Comparison of ENCODE assay signal across 21 mouse cellular contexts in genomic region chr6:5082740-5083139, GRCm38 (mm10).
DNase-seq lines count a peak whose midpoint lies in the region; ATAC-seq and TF ChIP-seq lines count a peak whose summit lies in the region.
"Had no signal": no experiment of that assay in that cellular context is flagged by ENCODE, and none has a peak within 500 bp of the region (broad histone marks: within the 10 kb centered on the region; RNA-seq: fewer than 3 reads in every experiment).

No protein-coding gene starts in this region.

- no peaks in the 10 kb centered on the region for H3K79me2 ChIP-seq in myocyte (ENCODE audit: control insufficient read depth, insufficient read depth)

- no peaks in the 10 kb centered on the region for H3K27me3 ChIP-seq in intestine, embryonic 14.5 days (replicated peaks; ENCODE audit: control insufficient read depth, insufficient read depth, low read length)
- no peaks in the 10 kb centered on the region for H3K27me3 ChIP-seq in intestine, embryonic 15.5 days (replicated peaks)
- H3K27me3 ChIP-seq in midbrain, embryonic 10.5 days (ENCODE audit: low read depth, poor library complexity, severe bottlenecking): no peaks in the 10 kb centered on the region
- no peaks in the 10 kb centered on the region for H3K27me3 ChIP-seq in midbrain, postnatal 0 days (ENCODE audit: insufficient read depth, low read length)
- H3K27me3 ChIP-seq in myocyte (ENCODE audit: control insufficient read depth, insufficient read depth, insufficient read length): no peaks in the 10 kb centered on the region
- no peaks in the 10 kb centered on the region for H3K27me3 ChIP-seq in hindbrain, postnatal 0 days (ENCODE audit: insufficient read depth, low read length)
- H3K27me3 ChIP-seq: embryonic facial prominence, embryonic 13.5 days; forebrain, embryonic 13.5 days; liver, embryonic 13.5 days; midbrain, embryonic 15.5 days had no signal

- H3K9me3 ChIP-seq in intestine, embryonic 14.5 days (ENCODE audit: control insufficient read depth, low read length): no peaks in the 10 kb centered on the region
- H3K9me3 ChIP-seq in intestine, embryonic 15.5 days: no peaks in the 10 kb centered on the region
- 0 out of 2 replicates have a peak, but pooled peaks cover 7% of the 10 kb centered on the region for H3K9me3 ChIP-seq in midbrain, embryonic 10.5 days (replicated peaks)
- H3K9me3 ChIP-seq in midbrain, postnatal 0 days (ENCODE audit: low read length): no peaks in the 10 kb centered on the region
- no peaks in the 10 kb centered on the region for H3K9me3 ChIP-seq in hindbrain, postnatal 0 days (ENCODE audit: low read length)
- H3K9me3 ChIP-seq: embryonic facial prominence, embryonic 13.5 days; forebrain, embryonic 13.5 days; liver, embryonic 13.5 days; midbrain, embryonic 15.5 days had no signal

- no peak overlapping the region for H3K4me2 ChIP-seq in intestine, embryonic 14.5 days (ENCODE audit: low read length)
- H3K4me2 ChIP-seq in intestine, embryonic 15.5 days (replicated peaks): no peak overlapping the region
- H3K4me2 ChIP-seq in midbrain, postnatal 0 days (ENCODE audit: low read depth, low read length, poor library complexity, severe bottlenecking): no peak overlapping the region
- H3K4me2 ChIP-seq in myocyte (ENCODE audit: low read depth): peak overlapping the region; percentile 4
- no peak overlapping the region for H3K4me2 ChIP-seq in hindbrain, postnatal 0 days (ENCODE audit: low read depth, low read length)
- H3K4me2 ChIP-seq: embryonic facial prominence, embryonic 13.5 days; forebrain, embryonic 13.5 days; heart, embryonic 11.5 days; hindbrain, embryonic 14.5 days; liver, embryonic 13.5 days; midbrain, embryonic 15.5 days had no signal

- no peak overlapping the region for H3K4me3 ChIP-seq in intestine, embryonic 14.5 days (ENCODE audit: low read depth, low read length)
- no peak overlapping the region for H3K4me3 ChIP-seq in intestine, embryonic 15.5 days (replicated peaks)
- no peak overlapping the region for H3K4me3 ChIP-seq in midbrain, embryonic 10.5 days
- no peak overlapping the region for H3K4me3 ChIP-seq in midbrain, postnatal 0 days (ENCODE audit: low read depth, low read length)
- no peak overlapping the region for H3K4me3 ChIP-seq in myocyte
- no peak overlapping the region for H3K4me3 ChIP-seq in hindbrain, postnatal 0 days (ENCODE audit: low read length)
- H3K4me3 ChIP-seq: embryonic facial prominence, embryonic 13.5 days; forebrain, embryonic 13.5 days; liver, embryonic 13.5 days; midbrain, embryonic 15.5 days had no signal

- peak; percentile 19 for DNase-seq in adrenal gland, postnatal 10 days
- no peak for DNase-seq in adrenal gland, adult 8-10 months
- no peak for DNase-seq in intestine, embryonic 14.5 days (ENCODE audit: low spot score)
- DNase-seq in midbrain, embryonic 10.5 days (ENCODE audit: low spot score): no peak
- no peak for DNase-seq in midbrain, postnatal 0 days (ENCODE audit: low spot score)
- no peak for DNase-seq in hindbrain, postnatal 0 days (ENCODE audit: low spot score)
- DNase-seq: adrenal gland, postnatal 36 days; cerebellum, adult 9-10 months; kidney, postnatal 36 days; layer of hippocampus, postnatal 36 days; liver, embryonic 13.5 days; lung, adult 2 months; thymus, postnatal 14 days had no signal

- H3K4me1 ChIP-seq in intestine, embryonic 14.5 days (replicated peaks; ENCODE audit: control insufficient read depth, insufficient read depth, low read length): peaks cover 34% of the 10 kb centered on the region
- H3K4me1 ChIP-seq in intestine, embryonic 15.5 days (replicated peaks): 0 out of 2 replicates have a peak, but pooled peaks cover 3% of the 10 kb centered on the region
- H3K4me1 ChIP-seq in midbrain, embryonic 10.5 days: peaks cover 42% of the 10 kb centered on the region
- no peaks in the 10 kb centered on the region; the same call in 1 of the 2 replicates for H3K4me1 ChIP-seq in midbrain, postnatal 0 days (ENCODE audit: insufficient read depth, low read length)
- peaks cover 3% of the 10 kb centered on the region; the same call in 1 of the 2 replicates for H3K4me1 ChIP-seq in hindbrain, postnatal 0 days (ENCODE audit: insufficient read depth, low read length)

- no peak overlapping the region for H3K9ac ChIP-seq in intestine, embryonic 14.5 days (ENCODE audit: low read length)
- no peak overlapping the region for H3K9ac ChIP-seq in intestine, embryonic 15.5 days
- H3K9ac ChIP-seq in midbrain, postnatal 0 days (replicated peaks; ENCODE audit: low read length, poor library complexity, severe bottlenecking): no peak overlapping the region
- no peak overlapping the region for H3K9ac ChIP-seq in hindbrain, postnatal 0 days (replicated peaks; ENCODE audit: low read length)
- H3K9ac ChIP-seq: embryonic facial prominence, embryonic 13.5 days; forebrain, embryonic 13.5 days; hindbrain, embryonic 14.5 days; liver, embryonic 13.5 days; midbrain, embryonic 15.5 days had no signal

- peaks cover 4% of the 10 kb centered on the region; the same call in 1 of the 2 replicates for H3K36me3 ChIP-seq in intestine, embryonic 14.5 days (ENCODE audit: control insufficient read depth, insufficient read depth, low read length)
- H3K36me3 ChIP-seq in intestine, embryonic 15.5 days: no peaks in the 10 kb centered on the region
- peaks cover 14% of the 10 kb centered on the region for H3K36me3 ChIP-seq in midbrain, embryonic 10.5 days
- 0 out of 2 replicates have a peak, but pooled peaks cover 3% of the 10 kb centered on the region for H3K36me3 ChIP-seq in midbrain, postnatal 0 days (ENCODE audit: insufficient read depth, low read length)
- H3K36me3 ChIP-seq in myocyte (ENCODE audit: control insufficient read depth, insufficient read depth): no peaks in the 10 kb centered on the region
- H3K36me3 ChIP-seq in hindbrain, postnatal 0 days (ENCODE audit: insufficient read depth, low read length): no peaks in the 10 kb centered on the region
- H3K36me3 ChIP-seq: embryonic facial prominence, embryonic 13.5 days; midbrain, embryonic 15.5 days had no signal

- peak overlapping the region; percentile 43 for H3K27ac ChIP-seq in intestine, embryonic 14.5 days (ENCODE audit: low read depth)
- no peak overlapping the region; the same call in 1 of the 2 replicates for H3K27ac ChIP-seq in intestine, embryonic 15.5 days
- peak overlapping the region; percentile 65; the same call in 1 of the 2 replicates for H3K27ac ChIP-seq in midbrain, embryonic 10.5 days (replicated peaks)
- H3K27ac ChIP-seq in midbrain, postnatal 0 days (ENCODE audit: low read depth, low read length): no peak overlapping the region
- no peak overlapping the region for H3K27ac ChIP-seq in hindbrain, postnatal 0 days
- H3K27ac ChIP-seq: embryonic facial prominence, embryonic 13.5 days; forebrain, embryonic 13.5 days; hindbrain, embryonic 14.5 days; liver, embryonic 13.5 days; midbrain, embryonic 15.5 days had no signal

- TF ChIP-seq CTCF in midbrain, postnatal 0 days (IDR thresholded peaks at IDR 0.05): no peak
- no peak for TF ChIP-seq CTCF in hindbrain, postnatal 0 days (IDR thresholded peaks at IDR 0.05; ENCODE audit: low read depth)

- TF ChIP-seq POLR2A in myocyte (IDR thresholded peaks at IDR 0.05; ENCODE audit: insufficient read length, low read depth): no peak

- ATAC-seq in intestine, embryonic 14.5 days (replicated peaks; ENCODE audit: low FRiP score, low TSS enrichment, low read depth): no peak
- no peak for ATAC-seq in intestine, embryonic 15.5 days
- ATAC-seq in midbrain, postnatal 0 days (ENCODE audit: low FRiP score): no peak
- no peak for ATAC-seq in hindbrain, postnatal 0 days
- ATAC-seq: forebrain, embryonic 13.5 days; intestine, embryonic 16.5 days; midbrain, embryonic 15.5 days had no signal

- H3ac ChIP-seq in myocyte (ENCODE audit: control insufficient read depth, insufficient read length): no peak overlapping the region

- WGBS in intestine, embryonic 14.5 days: 50% methylated on average over 2 of the region's 2 CpGs
- 34% methylated on average over 2 of the region's 2 CpGs for WGBS in intestine, embryonic 15.5 days
- WGBS in midbrain, embryonic 10.5 days: 39% methylated on average over 2 of the region's 2 CpGs
- WGBS in midbrain, postnatal 0 days: 45% methylated on average over 2 of the region's 2 CpGs
- WGBS in hindbrain, postnatal 0 days: 15% methylated on average over 2 of the region's 2 CpGs

TF ChIP-seq in myocyte, 11 proteins besides CTCF, POLR2A, EP300 and RAD21:
- 0 out of 2 replicates have a peak, but pooled peaks have one; percentile 27 for TF ChIP-seq CEBPB (IDR thresholded peaks at IDR 0.05; ENCODE audit: insufficient read depth, poor library complexity, severe bottlenecking)
- no peak for TF ChIP-seq SRF (IDR thresholded peaks at IDR 0.05; ENCODE audit: control insufficient read depth, insufficient read length, low read depth)

Comparison
In these comparisons a context has a peak if more than half of its experiments do, and no peak if none do; other contexts are left out.
1. H3K27ac ChIP-seq: peak in intestine, embryonic 14.5 days (single experiment) and midbrain, embryonic 10.5 days (single experiment); none in intestine, embryonic 15.5 days (single experiment), midbrain, postnatal 0 days (single experiment) and hindbrain, postnatal 0 days (single experiment).